Mouse (Mus musculus) E14TG2a.4 (cell line): Measurements from ENCODE around the gene Psmc3ip.

Experiments
- CTCF ChIP-seq: conservative IDR thresholded peaks from 2 replicates; pipeline ENCODE4 v1.5.1; 2014; ENCODE audit warnings: low read length
- POU5F1 ChIP-seq: IDR thresholded peaks from 2 replicates; pipeline ENCODE4 v1.6.1; 2014; ENCODE audit warnings: low read length, borderline replicate concordance

DNA sequence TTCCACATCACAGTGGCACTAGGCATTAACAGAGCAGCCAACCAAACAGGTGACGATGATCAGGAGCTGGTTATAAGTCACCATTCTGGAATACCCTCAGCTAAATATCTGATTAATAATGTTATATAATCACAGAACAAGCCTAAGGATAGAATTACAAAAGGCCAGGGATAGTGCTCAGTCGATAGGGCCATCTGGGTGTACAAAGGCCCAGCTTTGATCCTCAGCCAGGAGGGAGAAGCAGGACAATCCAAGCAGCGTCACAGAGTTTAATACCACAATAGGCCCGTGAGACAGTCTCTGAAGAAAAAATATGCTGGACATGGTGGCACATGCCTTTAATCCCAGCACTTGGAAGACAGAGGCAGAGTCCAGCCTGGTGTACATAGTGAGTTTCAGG is 14.1 kb upstream of the Psmc3ip start:
- TF ChIP-seq CTCF (no peak), POU5F1 (no peak)
